Mouse (Mus musculus): ENCODE measurements around the gene Maml2.

- TF ChIP-seq CTCF (IDR thresholded peaks at IDR 0.05; ENCODE audit: insufficient read depth, low read depth, low read length) (no peak), POLR2A (IDR thresholded peaks at IDR 0.05; ENCODE audit: insufficient read depth, low read depth, low read length) (no peak)
Observed at GRCm38 (mm10) chr9:13597736-13598135, 300.0 kb downstream of the Maml2 start.
